Mouse (Mus musculus) forebrain, embryonic 16.5 days (tissue): ENCODE data around the gene Pim3. TPM values are rescaled to one million over a fixed set of nuclear protein-coding genes. Genes with fewer than 3 reads are reported as not detected.

Experiments
- ATAC-seq: fragments of 200-750 bp; cut with Nextera tagmentation; 2 replicates; pipeline ENCODE4 v1.8.0; 2017; ENCODE audit warnings: mild to moderate bottlenecking, moderate library complexity
- H3K27ac ChIP-seq: fragments of 300-500 bp; sonication (generic); 2 replicates; pipeline ENCODE4 v1.5.1; 2014; ENCODE audit warnings: low read length, control low read depth
- H3K27me3 ChIP-seq: fragments of 300-500 bp; sonication (generic); replicated peaks from 2 replicates; pipeline ENCODE4 v1.6.1; 2014; ENCODE audit warnings: low read length; ENCODE audit not compliant: control insufficient read depth, insufficient read depth
- H3K36me3 ChIP-seq: fragments of 300-500 bp; sonication (generic); 2 replicates; pipeline ENCODE4 v1.6.1; 2014; ENCODE audit not compliant: control insufficient read depth, insufficient read depth
- H3K4me1 ChIP-seq: fragments of 300-500 bp; sonication (generic); replicated peaks from 2 replicates; pipeline ENCODE4 v1.6.1; 2014; ENCODE audit warnings: low read length; ENCODE audit not compliant: control insufficient read depth, insufficient read depth
- H3K4me2 ChIP-seq: fragments of 300-500 bp; sonication (generic); 2 replicates; pipeline ENCODE4 v1.6.1; 2014; ENCODE audit warnings: mild to moderate bottlenecking, low read length, control low read depth
- H3K4me3 ChIP-seq: fragments of 300-500 bp; sonication (generic); replicated peaks from 2 replicates; pipeline ENCODE4 v1.5.1; 2014; ENCODE audit warnings: mild to moderate bottlenecking, low read length, control low read depth
- H3K9ac ChIP-seq: fragments of 300-500 bp; sonication (generic); replicated peaks from 2 replicates; pipeline ENCODE4 v1.6.1; 2014; ENCODE audit warnings: low read depth, low read length, control low read depth
- H3K9me3 ChIP-seq: fragments of 300-500 bp; sonication (generic); 2 replicates; pipeline ENCODE4 v1.6.1; 2016; ENCODE audit warnings: low read length; ENCODE audit not compliant: control insufficient read depth
- WGBS: fragments of 180-500 bp; shearing (Covaris S2); extraction: QIAGEN DNeasy Blood & Tissue Kit; methylation state at CpG from one replicate; pipeline ENCODE4 v1.1.7; 2014; 5-methylcytosine and 5-hydroxymethylcytosine counted together
- polyA plus RNA-seq: library from polyadenylated mRNA; unstranded; fragments of >200 nt; fragmentation: Nextera tagmentation; extraction: Ambion mirVana; gene quantifications from 2 replicates; pipeline ENCODE4 v1.2.1, GENCODE M21; 2015

Gene Pim3
- polyA plus RNA-seq, 1 experiment from 2014 or later: 70.7 TPM

- Histone ChIP-seq H3K9me3 (no peaks in the 10 kb centered on the region), H3K4me1 (peaks cover 23% of the 10 kb centered on the region), H3K4me3 (no peak overlapping the region), H3K4me2 (no peak overlapping the region), H3K27me3 (no peaks in the 10 kb centered on the region), H3K27ac (no peak overlapping the region), H3K36me3 (no peaks in the 10 kb centered on the region), H3K9ac (no peak overlapping the region)
- ATAC-seq: no peak
- WGBS: 82% methylated on average over 6 of the region's 6 CpGs
Observed at GRCm38 (mm10) chr15:88836031-88836430, 26.0 kb upstream of the Pim3 start.

GRCm38 (mm10) chr15:88836571-88836970 lies 25.4 kb upstream of the Pim3 start:
- Histone ChIP-seq H3K27me3 (no peaks in the 10 kb centered on the region), H3K4me2 (peak overlapping the region; percentile 93), H3K9ac (peak overlapping the region; percentile 75; the same call in 1 of the 2 replicates), H3K27ac (no peak overlapping the region), H3K4me1 (peaks cover 23% of the 10 kb centered on the region), H3K9me3 (no peaks in the 10 kb centered on the region), H3K4me3 (peak overlapping the region; percentile 64), H3K36me3 (no peaks in the 10 kb centered on the region)
- 82% methylated on average over 5 of the region's 5 CpGs for WGBS
- ATAC-seq: no peak

GRCm38 (mm10) chr15:88837199-88837932 lies 24.6 kb upstream of the Pim3 start:
- Histone ChIP-seq H3K9ac (peak overlapping the region; percentile 75), H3K4me1 (peaks cover 23% of the 10 kb centered on the region), H3K4me2 (peak overlapping the region; percentile 93), H3K27ac (peak overlapping the region; percentile 47; the same call in 1 of the 2 replicates), H3K36me3 (no peaks in the 10 kb centered on the region), H3K4me3 (peak overlapping the region; percentile 64), H3K27me3 (no peaks in the 10 kb centered on the region), H3K9me3 (no peaks in the 10 kb centered on the region)
- WGBS: under 1% methylated on average over 39 of the region's 39 CpGs
- peak; percentile 79 for ATAC-seq

- Histone ChIP-seq H3K27ac (no peak overlapping the region; the same call in 1 of the 2 replicates), H3K27me3 (no peaks in the 10 kb centered on the region), H3K9me3 (no peaks in the 10 kb centered on the region), H3K4me3 (peak overlapping the region; percentile 64), H3K9ac (peak overlapping the region; percentile 75), H3K4me2 (peak overlapping the region; percentile 93), H3K36me3 (no peaks in the 10 kb centered on the region), H3K4me1 (peaks cover 23% of the 10 kb centered on the region)
- no peak for ATAC-seq
- under 1% methylated on average over 11 of the region's 11 CpGs for WGBS
Observed at GRCm38 (mm10) chr15:88837977-88838376, 24.0 kb upstream of the Pim3 start.

GRCm38 (mm10) chr15:88839271-88839670 lies 22.7 kb upstream of the Pim3 start:
- Histone ChIP-seq H3K27ac (peak overlapping the region; percentile 53), H3K4me2 (no peak overlapping the region; the same call in 1 of the 2 replicates), H3K4me1 (peaks cover 23% of the 10 kb centered on the region), H3K27me3 (no peaks in the 10 kb centered on the region), H3K36me3 (no peaks in the 10 kb centered on the region), H3K4me3 (no peak overlapping the region), H3K9me3 (no peaks in the 10 kb centered on the region), H3K9ac (peak overlapping the region; percentile 9; the same call in 1 of the 2 replicates)
- WGBS: 12% methylated on average over 9 of the region's 9 CpGs
- ATAC-seq: peak; percentile 69

GRCm38 (mm10) chr15:88840126-88840525 lies 21.9 kb upstream of the Pim3 start:
- no peak overlapping the region for H3K4me3 ChIP-seq
- H3K27me3 ChIP-seq: no peaks in the 10 kb centered on the region
- ATAC-seq: no peak
- no peak overlapping the region for H3K4me2 ChIP-seq
- H3K27ac ChIP-seq: peak overlapping the region; percentile 53; the same call in 1 of the 2 replicates
- H3K4me1 ChIP-seq: peaks cover 23% of the 10 kb centered on the region
- H3K36me3 ChIP-seq: no peaks in the 10 kb centered on the region
- H3K9ac ChIP-seq: no peak overlapping the region
- H3K9me3 ChIP-seq: no peaks in the 10 kb centered on the region
- WGBS: 59% methylated on average over 10 of the region's 10 CpGs

GRCm38 (mm10) chr15:88841160-88841559 lies 20.8 kb upstream of the Pim3 start:
- H3K27ac ChIP-seq: no peak overlapping the region
- WGBS: 87% methylated on average over 2 of the region's 2 CpGs

GRCm38 (mm10) chr15:88841580-88842299 lies 20.2 kb upstream of the Pim3 start:
- Histone ChIP-seq H3K27me3 (no peaks in the 10 kb centered on the region), H3K4me2 (no peak overlapping the region), H3K27ac (no peak overlapping the region), H3K9ac (no peak overlapping the region), H3K4me3 (no peak overlapping the region), H3K36me3 (no peaks in the 10 kb centered on the region), H3K9me3 (no peaks in the 10 kb centered on the region), H3K4me1 (peaks cover 22% of the 10 kb centered on the region)
- 76% methylated on average over 3 of the region's 3 CpGs for WGBS
- ATAC-seq: no peak

More at GRCm38 (mm10) chr15:88841160-88841559, 20.8 kb upstream of the Pim3 start:
- Histone ChIP-seq H3K36me3 (no peaks in the 10 kb centered on the region), H3K27me3 (no peaks in the 10 kb centered on the region), H3K4me2 (no peak overlapping the region), H3K4me1 (peaks cover 23% of the 10 kb centered on the region), H3K4me3 (no peak overlapping the region), H3K9me3 (no peaks in the 10 kb centered on the region), H3K9ac (no peak overlapping the region)
- no peak for ATAC-seq

GRCm38 (mm10) chr15:88842300-88842673 lies 19.7 kb upstream of the Pim3 start:
- Histone ChIP-seq H3K9me3 (no peaks in the 10 kb centered on the region), H3K4me1 (peaks cover 16% of the 10 kb centered on the region), H3K36me3 (no peaks in the 10 kb centered on the region), H3K4me2 (no peak overlapping the region), H3K27me3 (no peaks in the 10 kb centered on the region), H3K4me3 (no peak overlapping the region), H3K27ac (no peak overlapping the region), H3K9ac (no peak overlapping the region)
- 74% methylated on average over 3 of the region's 3 CpGs for WGBS
- no peak for ATAC-seq
